Mouse (Mus musculus): ENCODE data around the gene Hccs. TPM values are rescaled to one million over a fixed set of nuclear protein-coding genes. Genes with fewer than 3 reads are reported as not detected.
"Not testable (repeated sequence)": the region's sequence is repeated elsewhere in the genome, so short reads cannot be mapped to it uniquely, and the experiment has no call there.

The Hccs gene
- polyA plus RNA-seq (2015; fragmentation: Nextera tagmentation; extraction: Ambion mirVana): 38.6 and 39.7 TPM in 2 replicates

GRCm38 (mm10) chrX:169319945-169320667 lies at the start of gene Hccs:
TSS of gene Hccs (minus strand) at chrX:169320372.
- ATAC-seq (ENCODE audit: low FRiP score, low read depth): peak; percentile 100
- Histone ChIP-seq H3K9ac (peak within 1 kb of the TSS; percentile 62), H3K27me3 (no peaks in the 10 kb centered on the region; the same call in 1 of the 2 replicates), H3K36me3 (no peaks in the 10 kb centered on the region), H3K27ac (replicated peaks) (peak within 1 kb of the TSS; percentile 85), H3K9me3 (no peaks in the 10 kb centered on the region), H3K4me1 (replicated peaks) (peaks cover 12% of the 10 kb centered on the region), H3K4me3 (peak within 1 kb of the TSS; percentile 59), H3K4me2 (peak within 1 kb of the TSS; percentile 56)
- 20% methylated on average over 76 of the region's 97 CpGs for WGBS

- H3K4me1 ChIP-seq (replicated peaks): no peaks in the 10 kb centered on the region
- H3K27me3 ChIP-seq: no peaks in the 10 kb centered on the region
- WGBS: 77% methylated on average over 4 of the region's 4 CpGs
- H3K4me3 ChIP-seq: no peak overlapping the region
- H3K9ac ChIP-seq: no peak overlapping the region
- ATAC-seq (ENCODE audit: low FRiP score, low read depth): no peak
- H3K4me2 ChIP-seq: no peak overlapping the region
- H3K9me3 ChIP-seq: no peaks in the 10 kb centered on the region
- H3K36me3 ChIP-seq: no peaks in the 10 kb centered on the region
- no peak overlapping the region for H3K27ac ChIP-seq (replicated peaks)
These were observed 37.1 kb upstream of the Hccs start for GRCm38 (mm10) chrX:169357146-169357772.

DNA sequence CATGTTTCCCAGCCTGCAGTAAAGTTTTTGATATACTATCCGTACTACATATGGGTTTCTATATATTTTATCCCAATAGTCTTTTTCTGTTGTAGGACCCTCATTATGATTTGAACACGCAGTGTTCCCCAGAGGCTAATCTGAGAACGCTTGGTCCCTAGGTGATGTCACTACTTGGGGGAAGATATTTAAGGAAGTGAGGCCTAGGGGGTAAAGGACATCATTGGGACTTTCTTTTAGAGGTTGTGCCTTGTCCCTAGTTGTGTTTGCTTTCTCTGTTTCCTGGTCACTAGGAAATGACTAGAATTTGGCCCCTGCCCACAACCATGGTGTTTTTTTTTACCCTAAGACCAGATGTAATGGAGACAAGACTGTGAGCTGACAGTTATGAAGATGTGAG lies 18.0 kb upstream of the Hccs start:
- H3K27me3 ChIP-seq: 0 out of 2 replicates have a peak, but pooled peaks cover 2% of the 10 kb centered on the region
- H3K9me3 ChIP-seq: no peaks in the 10 kb centered on the region
- ATAC-seq (ENCODE audit: low FRiP score, low read depth): no peak
- H3K4me3 ChIP-seq: no peak overlapping the region
- no peaks in the 10 kb centered on the region for H3K36me3 ChIP-seq
- H3K9ac ChIP-seq: no peak overlapping the region
- 74% methylated on average over 3 of the region's 3 CpGs for WGBS
- no peak overlapping the region for H3K27ac ChIP-seq (replicated peaks)
- H3K4me1 ChIP-seq (replicated peaks): no peaks in the 10 kb centered on the region
- no peak overlapping the region for H3K4me2 ChIP-seq

DNA sequence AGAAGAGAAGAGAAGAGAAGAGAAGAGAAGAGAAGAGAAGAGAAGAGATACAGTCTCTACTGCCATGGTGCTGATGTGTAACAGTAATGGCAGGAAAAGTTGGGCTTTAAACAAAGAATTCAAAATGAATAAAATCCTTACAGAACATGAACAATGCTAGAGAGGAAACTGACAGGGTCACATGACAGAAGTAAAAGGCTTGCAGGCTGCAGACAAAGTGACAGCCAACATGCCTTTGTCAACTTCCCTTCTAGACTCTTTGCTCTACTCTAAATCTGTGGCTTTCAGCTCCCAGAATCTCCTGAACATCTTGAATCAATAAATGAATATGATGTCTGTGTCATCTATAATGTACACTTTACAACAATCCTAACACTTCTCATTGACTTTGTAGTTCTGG lies 17.4 kb upstream of the Hccs start:
- no peak overlapping the region for H3K4me2 ChIP-seq
- no peaks in the 10 kb centered on the region for H3K36me3 ChIP-seq
- no peak overlapping the region for H3K4me3 ChIP-seq
- no peaks in the 10 kb centered on the region for H3K4me1 ChIP-seq (replicated peaks)
- no peak for ATAC-seq (ENCODE audit: low FRiP score, low read depth)
- no peak overlapping the region for H3K9ac ChIP-seq
- no peak overlapping the region for H3K27ac ChIP-seq (replicated peaks)
- H3K9me3 ChIP-seq: no peaks in the 10 kb centered on the region
- 0 out of 2 replicates have a peak, but pooled peaks cover 2% of the 10 kb centered on the region for H3K27me3 ChIP-seq

- H3K27me3 ChIP-seq: 0 out of 2 replicates have a peak, but pooled peaks cover 6% of the 10 kb centered on the region
- H3K9ac ChIP-seq: no peak overlapping the region
- WGBS: 41% methylated on average over 3 of the region's 3 CpGs
- H3K9me3 ChIP-seq: no peaks in the 10 kb centered on the region
- no peaks in the 10 kb centered on the region for H3K36me3 ChIP-seq
- no peak overlapping the region for H3K4me3 ChIP-seq
- H3K4me2 ChIP-seq: no peak overlapping the region
- H3K27ac ChIP-seq (replicated peaks): no peak overlapping the region
- no peaks in the 10 kb centered on the region for H3K4me1 ChIP-seq (replicated peaks)
- ATAC-seq (ENCODE audit: low FRiP score, low read depth): no peak
These were observed 12.1 kb upstream of the Hccs start for GRCm38 (mm10) chrX:169332264-169332663.

DNA sequence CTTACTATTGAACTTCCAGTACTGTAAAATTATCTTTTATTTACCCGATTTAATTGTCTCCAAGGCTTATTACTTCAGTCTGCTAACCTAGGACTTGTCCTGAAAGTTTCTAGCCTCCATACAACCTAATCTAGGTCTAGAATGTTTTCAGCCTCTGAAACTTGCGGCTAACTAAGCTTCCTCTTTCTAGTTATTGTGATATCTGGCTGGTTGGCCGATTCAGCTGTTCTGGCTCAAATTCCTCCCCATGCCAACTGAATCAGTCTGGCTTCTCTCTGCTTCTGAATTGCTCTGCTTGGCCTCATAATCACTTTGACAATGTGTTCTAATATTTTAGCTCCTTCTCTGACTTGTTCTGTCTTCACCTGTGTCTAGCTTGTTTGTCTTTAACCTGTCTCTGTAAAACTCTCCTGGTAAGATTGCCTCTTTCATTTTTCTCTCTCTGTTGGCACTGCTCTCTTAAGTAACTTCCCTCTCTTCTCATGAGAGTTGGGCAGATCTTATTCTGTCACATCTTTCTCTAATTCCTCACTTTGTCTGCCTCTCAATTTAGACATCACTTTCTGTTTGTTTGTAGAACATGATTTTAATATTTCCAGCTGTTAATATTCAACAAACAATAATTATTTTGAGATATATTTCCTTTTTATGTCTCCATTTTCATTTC lies 5.9 kb upstream of the Hccs start:
- H3K27ac ChIP-seq (replicated peaks): no peak overlapping the region
- H3K9ac ChIP-seq: no peak overlapping the region
- no peak overlapping the region for H3K4me2 ChIP-seq
- WGBS: 85% methylated on average over 3 of the region's 3 CpGs
- no peaks in the 10 kb centered on the region for H3K9me3 ChIP-seq
- no peak for ATAC-seq (ENCODE audit: low FRiP score, low read depth)
- H3K4me3 ChIP-seq: no peak overlapping the region
- H3K4me1 ChIP-seq (replicated peaks): no peaks in the 10 kb centered on the region
- no peaks in the 10 kb centered on the region for H3K36me3 ChIP-seq
- no peaks in the 10 kb centered on the region; the same call in 1 of the 2 replicates for H3K27me3 ChIP-seq

DNA sequence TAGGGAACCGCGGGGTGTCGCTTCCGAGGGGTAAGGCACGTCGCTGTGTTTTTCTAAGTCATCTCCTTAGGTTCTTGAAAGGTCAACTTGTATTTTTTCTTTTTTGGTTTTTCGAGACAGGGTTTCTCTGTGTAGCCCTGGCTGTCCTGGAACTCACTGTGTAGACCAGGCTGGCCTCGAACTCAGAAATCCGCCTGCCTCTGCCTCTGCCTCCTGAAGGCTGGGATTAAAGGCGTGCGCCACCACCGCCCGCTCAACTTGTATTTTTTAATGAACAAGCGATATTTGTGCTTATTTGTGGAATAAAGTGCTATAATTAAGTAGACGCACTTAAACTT lies 465 bp upstream of the Hccs start:
- WGBS: 39% methylated on average over 15 of the region's 15 CpGs

DNA sequence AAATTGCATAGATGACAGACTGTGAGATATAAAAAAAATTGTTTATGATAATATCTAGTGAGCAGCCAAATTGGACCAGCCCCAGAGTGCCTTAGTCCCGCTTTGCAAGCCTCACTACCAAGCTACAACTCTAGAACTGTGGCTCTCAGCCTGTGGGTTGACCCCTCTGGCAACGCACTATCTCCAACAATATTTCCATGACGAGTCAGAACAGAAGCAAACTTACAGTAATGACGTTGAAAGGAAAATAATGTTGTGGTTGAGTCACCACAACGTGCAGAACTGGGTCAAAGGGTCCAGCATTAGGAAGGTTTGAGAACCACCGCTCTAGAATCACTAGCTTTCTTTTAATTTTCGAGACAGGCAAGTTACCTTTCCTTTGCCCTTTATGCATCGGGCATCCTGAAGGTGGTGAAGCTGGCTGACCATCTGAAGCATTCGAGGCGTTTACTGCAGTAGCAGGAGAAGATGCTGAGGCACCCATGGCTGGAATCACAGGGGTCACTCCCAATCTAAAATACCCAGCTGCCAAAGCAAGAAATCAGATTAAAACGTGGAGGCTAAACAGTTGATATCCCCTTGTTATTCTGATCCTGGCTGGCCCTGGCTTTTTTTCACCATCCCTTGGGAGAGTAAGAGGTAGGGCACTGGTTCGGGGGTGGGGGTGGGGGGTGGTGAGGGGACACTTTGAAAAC lies 959 bp downstream of the Hccs start:
- peak overlapping the region; percentile 59 for H3K4me3 ChIP-seq
- no peaks in the 10 kb centered on the region for H3K36me3 ChIP-seq
- H3K4me1 ChIP-seq (replicated peaks): peaks cover 12% of the 10 kb centered on the region
- H3K9me3 ChIP-seq: no peaks in the 10 kb centered on the region
- 56% methylated on average over 12 of the region's 12 CpGs for WGBS
- no peak overlapping the region for H3K27ac ChIP-seq (replicated peaks)
- ATAC-seq (ENCODE audit: low FRiP score, low read depth): no peak
- H3K27me3 ChIP-seq: no peaks in the 10 kb centered on the region; the same call in 1 of the 2 replicates
- peak overlapping the region; percentile 62 for H3K9ac ChIP-seq
- H3K4me2 ChIP-seq: peak overlapping the region; percentile 56

More for the DNA sequence above, 465 bp upstream of the Hccs start:
- not testable (repeated sequence) for H3K36me3 ChIP-seq; H3K27ac ChIP-seq (replicated peaks); H3K9ac ChIP-seq; H3K9me3 ChIP-seq; ATAC-seq (ENCODE audit: low FRiP score, low read depth); H3K27me3 ChIP-seq
- Histone ChIP-seq H3K4me1 (replicated peaks) (peaks cover 12% of the 10 kb centered on the region), H3K4me3 (peak overlapping the region; percentile 59), H3K4me2 (peak overlapping the region; percentile 56)

- H3K4me1 ChIP-seq (replicated peaks): no peaks in the 10 kb centered on the region
- H3K27me3 ChIP-seq: no peaks in the 10 kb centered on the region
- no peak overlapping the region for H3K27ac ChIP-seq (replicated peaks)
- 91% methylated on average over 3 of the region's 3 CpGs for WGBS
- no peaks in the 10 kb centered on the region for H3K36me3 ChIP-seq
- no peak overlapping the region for H3K4me2 ChIP-seq
- no peak overlapping the region for H3K9ac ChIP-seq
- no peak overlapping the region for H3K4me3 ChIP-seq
- ATAC-seq (ENCODE audit: low FRiP score, low read depth): no peak
- H3K9me3 ChIP-seq: no peaks in the 10 kb centered on the region
These were observed 11.6 kb downstream of the Hccs start for GRCm38 (mm10) chrX:169308559-169308958.

DNA sequence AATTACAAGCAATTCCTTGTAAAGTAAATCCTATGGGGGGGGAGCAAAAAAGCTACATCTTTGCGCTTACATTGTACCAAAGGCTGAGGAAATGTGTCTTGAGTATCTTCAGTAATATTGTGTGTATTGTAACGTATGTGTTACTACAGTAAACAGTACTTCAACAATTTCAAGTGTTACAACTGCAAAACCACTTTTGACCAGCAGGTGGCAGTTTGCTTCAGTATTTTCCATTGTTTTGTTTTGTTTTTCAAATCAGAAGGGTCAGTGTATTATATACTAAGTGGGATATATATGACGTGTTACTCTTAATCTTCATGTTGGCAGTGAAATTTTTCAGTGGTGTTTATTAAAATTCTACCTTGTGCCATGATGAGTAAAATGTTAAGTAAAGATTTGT lies 16.2 kb downstream of the Hccs start:
- Histone ChIP-seq H3K9ac (no peak overlapping the region), H3K27me3 (no peaks in the 10 kb centered on the region), H3K36me3 (no peaks in the 10 kb centered on the region), H3K4me2 (no peak overlapping the region), H3K9me3 (no peaks in the 10 kb centered on the region), H3K4me3 (no peak overlapping the region), H3K27ac (replicated peaks) (no peak overlapping the region), H3K4me1 (replicated peaks) (no peaks in the 10 kb centered on the region)
- no peak for ATAC-seq (ENCODE audit: low FRiP score, low read depth)
- 43% methylated on average over 3 of the region's 3 CpGs for WGBS

- 66% methylated on average over 26 of the region's 26 CpGs for WGBS
These were observed 17.7 kb downstream of the Hccs start for GRCm38 (mm10) chrX:169302271-169303045.

More at GRCm38 (mm10) chrX:169302271-169303045, 17.7 kb downstream of the Hccs start:
- H3K4me1 ChIP-seq (replicated peaks): no peaks in the 10 kb centered on the region
- no peaks in the 10 kb centered on the region for H3K36me3 ChIP-seq
- no peak for ATAC-seq (ENCODE audit: low FRiP score, low read depth)
- H3K27me3 ChIP-seq: no peaks in the 10 kb centered on the region
- H3K9me3 ChIP-seq: no peaks in the 10 kb centered on the region
- no peak overlapping the region for H3K27ac ChIP-seq (replicated peaks)
- H3K4me2 ChIP-seq: no peak overlapping the region
- no peak overlapping the region for H3K9ac ChIP-seq
- no peak overlapping the region for H3K4me3 ChIP-seq

Data from hindbrain, embryonic 15.5 days (tissue).